ENCODE assay signal across 10 mouse cellular contexts in the genomic region with DNA sequence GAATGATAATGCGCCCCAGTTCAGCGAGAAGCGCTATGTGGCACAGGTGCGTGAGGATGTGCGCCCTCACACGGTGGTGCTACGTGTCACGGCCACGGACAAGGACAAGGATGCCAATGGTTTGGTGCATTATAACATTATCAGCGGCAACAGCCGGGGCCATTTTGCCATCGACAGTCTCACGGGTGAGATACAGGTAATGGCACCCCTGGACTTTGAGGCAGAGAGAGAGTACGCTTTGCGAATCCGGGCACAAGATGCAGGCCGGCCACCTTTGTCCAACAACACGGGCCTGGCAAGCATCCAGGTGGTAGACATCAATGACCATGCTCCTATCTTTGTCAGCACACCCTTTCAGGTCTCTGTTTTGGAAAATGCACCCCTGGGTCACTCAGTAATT. TPM values are rescaled to one million over a fixed set of nuclear protein-coding genes. Genes with fewer than 3 reads are reported as not detected.
DNase-seq lines count a peak whose midpoint lies in the region; ATAC-seq and TF ChIP-seq lines count a peak whose summit lies in the region.
"Had no signal": no experiment of that assay in that cellular context is flagged by ENCODE, and none has a peak within 500 bp of the region (broad histone marks: within the 10 kb centered on the region; RNA-seq: fewer than 3 reads in every experiment).

No protein-coding gene starts in this region.

- no peaks in the 10 kb centered on the region for H3K36me3 ChIP-seq in heart, embryonic 12.5 days
- H3K36me3 ChIP-seq in forebrain, embryonic 16.5 days (ENCODE audit: control insufficient read depth, insufficient read depth) = peaks cover 21% of the 10 kb centered on the region
- no peaks in the 10 kb centered on the region for H3K36me3 ChIP-seq in liver, embryonic 16.5 days (ENCODE audit: control insufficient read depth, insufficient read depth)

- TF ChIP-seq CTCF in bone marrow, adult 2 months (IDR thresholded peaks at IDR 0.05; ENCODE audit: control insufficient read depth, insufficient read depth, low read length) = no peak

- peaks cover 93% of the 10 kb centered on the region for H3K27me3 ChIP-seq in heart, embryonic 12.5 days (replicated peaks)
- peaks cover 22% of the 10 kb centered on the region for H3K27me3 ChIP-seq in forebrain, embryonic 16.5 days (replicated peaks; ENCODE audit: control insufficient read depth, insufficient read depth, low read length)
- peaks cover 96% of the 10 kb centered on the region for H3K27me3 ChIP-seq in liver, embryonic 16.5 days (ENCODE audit: control insufficient read depth, insufficient read depth, low read depth, low read length)

- intact Hi-C loops in heart, postnatal 14 days (cut with DNase I) = no loop called here
- intact Hi-C loops in left cerebral cortex, postnatal 36 days (cut with DNase I) = no loop called here

- no peak for ATAC-seq in heart, embryonic 12.5 days (ENCODE audit: insufficient number of reproducible peaks, low FRiP score)
- no peak for ATAC-seq in forebrain, embryonic 16.5 days
- ATAC-seq in liver, embryonic 16.5 days (ENCODE audit: low read depth) = no peak

- DNase-seq in heart, postnatal 14 days = no peak
- no peak for DNase-seq in layer of hippocampus, postnatal 14 days (ENCODE audit: low spot score in 2 of 2)
- no peak for DNase-seq in spleen, postnatal 4 days (ENCODE audit: low spot score in 2 of 2)
- DNase-seq in left cerebral cortex, postnatal 36 days (ENCODE audit: low spot score in 2 of 2) = no peak
- DNase-seq: lung, adult 2 months; retina, postnatal 1 day had no signal

- TF ChIP-seq POLR2A in bone marrow, adult 2 months (IDR thresholded peaks at IDR 0.05; ENCODE audit: borderline replicate concordance, control insufficient read depth, low read depth, low read length) = no peak

- no peaks in the 10 kb centered on the region for H3K9me3 ChIP-seq in heart, embryonic 12.5 days (replicated peaks)
- no peaks in the 10 kb centered on the region for H3K9me3 ChIP-seq in forebrain, embryonic 16.5 days (ENCODE audit: control insufficient read depth, low read length)
- no peaks in the 10 kb centered on the region; the same call in 1 of the 2 replicates for H3K9me3 ChIP-seq in liver, embryonic 16.5 days (replicated peaks; ENCODE audit: control insufficient read depth, low read length)

- H3K4me3 ChIP-seq in heart, embryonic 12.5 days = 0 out of 2 replicates have a peak overlapping the region, but pooled peaks have one; percentile 40
- H3K4me3 ChIP-seq in bone marrow, adult 2 months (replicated peaks; ENCODE audit: control insufficient read depth, low read depth, low read length) = peak overlapping the region; percentile 29
- H3K4me3 ChIP-seq in forebrain, embryonic 16.5 days (replicated peaks; ENCODE audit: low read length) = peak overlapping the region; percentile 63
- H3K4me3 ChIP-seq in liver, embryonic 16.5 days (ENCODE audit: low read depth, low read length) = peak overlapping the region; percentile 46

- peaks cover 27% of the 10 kb centered on the region for H3K4me1 ChIP-seq in heart, embryonic 12.5 days (replicated peaks)
- H3K4me1 ChIP-seq in bone marrow, adult 2 months (ENCODE audit: control insufficient read depth, insufficient read depth, low read length) = peaks cover 6% of the 10 kb centered on the region; the same call in 1 of the 2 replicates
- H3K4me1 ChIP-seq in forebrain, embryonic 16.5 days (replicated peaks; ENCODE audit: control insufficient read depth, insufficient read depth, low read length) = peaks cover 62% of the 10 kb centered on the region
- H3K4me1 ChIP-seq in liver, embryonic 16.5 days (ENCODE audit: control insufficient read depth, low read depth, low read length) = peaks cover 25% of the 10 kb centered on the region

- no peak overlapping the region for H3K27ac ChIP-seq in heart, embryonic 12.5 days (ENCODE audit: poor library complexity, severe bottlenecking)
- H3K27ac ChIP-seq in bone marrow, adult 2 months (ENCODE audit: control insufficient read depth, insufficient read depth, low read depth, low read length, poor library complexity) = no peak overlapping the region
- H3K27ac ChIP-seq in forebrain, embryonic 16.5 days (ENCODE audit: low read length) = no peak overlapping the region
- H3K27ac ChIP-seq in liver, embryonic 16.5 days (ENCODE audit: low read length) = no peak overlapping the region

- H3K4me2 ChIP-seq in heart, embryonic 12.5 days = peak overlapping the region; percentile 83; the same call in 1 of the 2 replicates
- H3K4me2 ChIP-seq in forebrain, embryonic 16.5 days (ENCODE audit: low read length) = peak overlapping the region; percentile 95
- H3K4me2 ChIP-seq in liver, embryonic 16.5 days (ENCODE audit: low read depth, low read length) = no peak overlapping the region

- H3K9ac ChIP-seq in heart, embryonic 12.5 days = no peak overlapping the region
- H3K9ac ChIP-seq in forebrain, embryonic 16.5 days (replicated peaks; ENCODE audit: low read depth, low read length) = peak overlapping the region; percentile 90; the same call in 1 of the 2 replicates
- no peak overlapping the region for H3K9ac ChIP-seq in liver, embryonic 16.5 days (ENCODE audit: low read depth, low read length)

- 59% methylated on average over 18 of the region's 18 CpGs for WGBS in heart, embryonic 12.5 days
- WGBS in bone marrow, adult 2 months = 53% methylated on average over 18 of the region's 18 CpGs
- 62% methylated on average over 18 of the region's 18 CpGs for WGBS in forebrain, embryonic 16.5 days
- 50% methylated on average over 18 of the region's 18 CpGs for WGBS in liver, embryonic 16.5 days (ENCODE audit: insufficient replicate concordance)

RNA-seq across cellular contexts. Expression of a gene that starts 1.8 kb away (rescaled TPM):
- 0.08 and 0.09 TPM in 2 replicates for polyA plus RNA-seq in heart, embryonic 12.5 days (2016; fragmentation: Nextera tagmentation; extraction: Ambion mirVana)
- total RNA-seq in heart, postnatal 14 days (2021) = under 1 TPM; 0.12 TPM
- 5.3 and 14.9 TPM in 2 replicates for polyA plus RNA-seq in bone marrow, adult 2 months (2011; ENCODE audit: insufficient read depth, insufficient read length, low replicate concordance, missing spikeins)
- polyA plus RNA-seq in forebrain, embryonic 16.5 days (2015; fragmentation: Nextera tagmentation; extraction: Ambion mirVana) = 18.9 and 22.3 TPM in 2 replicates
- polyA plus RNA-seq in liver, embryonic 16.5 days (2015; fragmentation: Nextera tagmentation; extraction: Ambion mirVana) = 0.16 and 0.22 TPM in 2 replicates
- total RNA-seq in layer of hippocampus, postnatal 14 days (2021) = 10 to 100 TPM; 54.2 to 57.1 TPM
- total RNA-seq in left cerebral cortex, postnatal 36 days (2021) = 10 to 100 TPM; 43.4 to 74.0 TPM

RNA-seq across cellular contexts. Expression of a gene that starts 19.7 kb away (rescaled TPM):
- polyA plus RNA-seq in heart, embryonic 12.5 days (2016; fragmentation: Nextera tagmentation; extraction: Ambion mirVana) = 8.9 and 9.2 TPM in 2 replicates
- 10 to 100 TPM in 1 of 2 experiments, 1 to 10 TPM in 1; 9.9 to 11.4 TPM for total RNA-seq in heart, postnatal 14 days (2021)
- 10.0 and 13.4 TPM in 2 replicates for polyA plus RNA-seq in bone marrow, adult 2 months (2011; ENCODE audit: insufficient read depth, insufficient read length, low replicate concordance, missing spikeins)
- polyA plus RNA-seq in forebrain, embryonic 16.5 days (2015; fragmentation: Nextera tagmentation; extraction: Ambion mirVana) = 20.5 and 35.1 TPM in 2 replicates
- 3.5 and 3.6 TPM in 2 replicates for polyA plus RNA-seq in liver, embryonic 16.5 days (2015; fragmentation: Nextera tagmentation; extraction: Ambion mirVana)
- 10 to 100 TPM; 47.2 to 52.3 TPM for total RNA-seq in layer of hippocampus, postnatal 14 days (2021)
- total RNA-seq in left cerebral cortex, postnatal 36 days (2021) = 10 to 100 TPM; 56.0 to 60.6 TPM

RNA-seq across cellular contexts. Expression of a gene that starts 25.2 kb away (rescaled TPM):
- 6.0 and 8.0 TPM in 2 replicates for polyA plus RNA-seq in heart, embryonic 12.5 days (2016; fragmentation: Nextera tagmentation; extraction: Ambion mirVana)
- 10 to 100 TPM; 27.0 TPM for total RNA-seq in heart, postnatal 14 days (2021)
- polyA plus RNA-seq in bone marrow, adult 2 months (2011; ENCODE audit: insufficient read depth, insufficient read length, low replicate concordance, missing spikeins) = 11.0 and 13.3 TPM in 2 replicates
- polyA plus RNA-seq in forebrain, embryonic 16.5 days (2015; fragmentation: Nextera tagmentation; extraction: Ambion mirVana) = 11.5 and 13.8 TPM in 2 replicates
- polyA plus RNA-seq in liver, embryonic 16.5 days (2015; fragmentation: Nextera tagmentation; extraction: Ambion mirVana) = 4.8 and 4.9 TPM in 2 replicates
- total RNA-seq in layer of hippocampus, postnatal 14 days (2021) = 10 to 100 TPM; 31.5 to 33.6 TPM
- total RNA-seq in left cerebral cortex, postnatal 36 days (2021) = 10 to 100 TPM; 18.1 to 24.3 TPM

RNA-seq across cellular contexts. Expression of a gene that starts 44.3 kb away (rescaled TPM):
- 45.1 and 47.7 TPM in 2 replicates for polyA plus RNA-seq in heart, embryonic 12.5 days (2016; fragmentation: Nextera tagmentation; extraction: Ambion mirVana)
- 10 to 100 TPM; 30.7 to 31.8 TPM for total RNA-seq in heart, postnatal 14 days (2021)
- 28.0 and 37.3 TPM in 2 replicates for polyA plus RNA-seq in bone marrow, adult 2 months (2011; ENCODE audit: insufficient read depth, insufficient read length, low replicate concordance, missing spikeins)
- polyA plus RNA-seq in forebrain, embryonic 16.5 days (2015; fragmentation: Nextera tagmentation; extraction: Ambion mirVana) = 183 and 224 TPM in 2 replicates
- polyA plus RNA-seq in liver, embryonic 16.5 days (2015; fragmentation: Nextera tagmentation; extraction: Ambion mirVana) = 12.4 and 13.6 TPM in 2 replicates
- 100 to 1,000 TPM; 201 to 212 TPM for total RNA-seq in layer of hippocampus, postnatal 14 days (2021)
- 100 to 1,000 TPM; 155 to 158 TPM for total RNA-seq in left cerebral cortex, postnatal 36 days (2021)
